Mouse (Mus musculus) liver, postnatal 0 days (tissue): ENCODE results near the gene Slc26a8.

Experiments used
- CTCF ChIP-seq: sonication (generic); IDR thresholded peaks from 2 replicates; pipeline ENCODE4 v1.5.1; 2016; ENCODE audit warnings: antibody characterized with exemption, low read depth
- EP300 ChIP-seq: IDR thresholded peaks from 2 replicates; pipeline ENCODE4 v1.6.1; 2016; ENCODE audit warnings: antibody characterized with exemption, low read depth, mild to moderate bottlenecking

DNA sequence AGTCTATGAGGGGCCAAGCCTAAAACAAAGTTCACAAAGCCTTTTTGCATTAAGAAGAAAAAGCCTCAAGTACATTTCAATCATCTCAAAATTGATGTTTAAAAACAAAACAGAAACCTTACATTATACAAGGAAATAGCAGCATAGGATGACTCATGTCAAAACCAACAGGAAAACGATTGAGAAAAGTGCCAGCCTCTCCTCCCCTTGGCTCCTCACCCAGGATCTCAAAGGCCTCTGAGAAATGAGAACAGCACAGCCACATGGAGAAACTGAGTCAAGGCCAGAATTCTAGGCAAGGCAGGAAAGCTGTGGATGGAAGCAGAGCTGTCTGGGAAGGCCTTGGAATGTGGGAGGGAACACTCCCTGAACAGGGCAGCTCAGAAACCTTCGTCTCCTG, 101.4 kb downstream of the Slc26a8 start:
- no peak for TF ChIP-seq CTCF
- TF ChIP-seq EP300, result no peak
